Mouse (Mus musculus): ENCODE measurements around the gene Pex13. TPM values are rescaled to one million over a fixed set of nuclear protein-coding genes. Genes with fewer than 3 reads are reported as not detected.

Gene Pex13
- polyA plus RNA-seq, 1 experiment from 2014 or later: 28.8 TPM

DNA sequence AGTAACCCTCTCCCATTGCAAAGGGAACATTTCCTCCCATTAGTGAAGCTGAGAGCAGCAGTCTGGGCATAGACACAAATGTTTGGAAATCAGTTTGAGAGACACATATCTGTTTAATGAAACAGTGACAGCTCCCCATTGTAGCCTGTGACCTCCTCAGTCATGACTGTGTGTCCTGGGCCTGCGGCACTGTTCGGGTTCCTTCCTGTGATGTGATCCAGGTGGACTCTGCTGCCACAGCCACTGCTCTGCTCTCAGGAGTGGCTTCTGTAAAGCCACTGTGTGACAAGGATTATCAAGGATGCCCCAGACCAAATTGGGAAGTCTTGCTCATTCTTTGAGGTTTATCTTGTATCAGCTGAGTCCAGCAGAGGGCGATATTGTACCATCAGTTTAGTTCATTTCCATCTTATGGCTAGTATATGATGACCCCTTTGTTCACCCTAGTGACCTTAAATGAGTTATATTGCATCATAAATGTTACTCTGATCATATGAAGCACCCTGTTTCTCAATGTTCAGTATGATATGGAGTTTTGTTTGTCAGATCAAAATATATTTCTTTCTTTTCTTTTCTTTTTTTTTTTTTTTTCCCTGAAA, 13.4 kb upstream of the Pex13 start:
- peak; percentile 43 for DNase-seq (ENCODE audit: low spot score)
- Histone ChIP-seq H3K36me3 (peaks cover 89% of the 10 kb centered on the region), H3K27ac (no peak overlapping the region), H3K9me3 (no peaks in the 10 kb centered on the region), H3K4me3 (no peak overlapping the region), H3K4me1 (replicated peaks) (no peaks in the 10 kb centered on the region), H3K27me3 (ENCODE audit: insufficient read depth, poor library complexity, severe bottlenecking) (no peaks in the 10 kb centered on the region)
- WGBS: 52% methylated on average over 3 of the region's 3 CpGs

DNA sequence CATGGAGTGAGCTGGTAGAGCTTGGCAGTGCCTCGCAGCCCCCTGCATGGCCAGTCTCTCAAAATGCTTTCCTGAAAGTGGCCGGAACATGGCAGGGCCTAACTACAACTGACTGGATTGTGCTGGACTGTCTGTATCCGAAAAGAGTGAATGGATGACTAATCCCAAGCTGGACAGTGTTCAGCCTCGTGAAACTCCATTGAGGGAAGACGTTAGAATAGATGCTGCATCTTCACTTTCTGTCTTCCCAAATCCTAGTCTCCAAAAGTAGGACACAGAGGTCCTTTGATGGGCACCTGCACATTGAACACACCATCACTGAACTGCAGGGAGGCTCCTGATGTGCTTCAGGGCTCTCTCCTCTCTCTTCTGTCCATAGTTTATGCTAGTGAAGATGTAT, 10.3 kb upstream of the Pex13 start:
- peaks cover 87% of the 10 kb centered on the region for H3K36me3 ChIP-seq
- no peaks in the 10 kb centered on the region for H3K27me3 ChIP-seq (ENCODE audit: insufficient read depth, poor library complexity, severe bottlenecking)
- H3K4me1 ChIP-seq (replicated peaks): no peaks in the 10 kb centered on the region
- no peak overlapping the region for H3K27ac ChIP-seq
- H3K9me3 ChIP-seq: no peaks in the 10 kb centered on the region
- no peak for DNase-seq (ENCODE audit: low spot score)
- no peak overlapping the region for H3K4me3 ChIP-seq
- whole genome bisulfite sequencing: 91% methylated on average over 5 of the region's 5 CpGs

DNA sequence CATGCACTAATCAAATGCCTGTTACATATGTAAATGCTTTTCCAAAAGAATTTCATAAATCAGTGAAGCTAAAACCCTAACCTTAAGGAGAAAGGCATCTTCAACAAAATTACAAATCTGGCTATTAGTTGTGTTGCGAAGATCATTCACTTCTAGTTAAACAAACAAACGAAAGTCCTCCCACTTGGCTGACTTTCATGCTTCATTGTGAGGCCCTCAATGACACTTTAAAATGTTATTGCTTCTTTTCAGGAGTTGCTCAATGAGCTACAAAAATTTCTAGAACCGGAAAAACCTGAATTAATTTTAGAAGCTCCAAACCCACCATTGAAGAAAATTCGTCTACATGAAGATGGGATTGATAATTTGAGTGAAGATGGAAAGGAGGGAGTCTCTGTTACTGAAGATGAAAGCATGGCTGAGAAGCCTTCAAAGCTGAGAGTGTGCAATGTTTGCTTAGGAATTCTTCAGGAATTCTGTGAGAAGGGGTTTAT, 6.5 kb upstream of the Pex13 start:
- Histone ChIP-seq H3K27ac (no peak overlapping the region), H3K27me3 (ENCODE audit: insufficient read depth, poor library complexity, severe bottlenecking) (no peaks in the 10 kb centered on the region), H3K36me3 (peaks cover 61% of the 10 kb centered on the region), H3K9me3 (no peaks in the 10 kb centered on the region), H3K4me1 (replicated peaks) (peaks cover under 1% of the 10 kb centered on the region), H3K4me3 (no peak overlapping the region)
- WGBS: 85% methylated on average over 4 of the region's 4 CpGs
- DNase-seq (ENCODE audit: low spot score): no peak

DNA sequence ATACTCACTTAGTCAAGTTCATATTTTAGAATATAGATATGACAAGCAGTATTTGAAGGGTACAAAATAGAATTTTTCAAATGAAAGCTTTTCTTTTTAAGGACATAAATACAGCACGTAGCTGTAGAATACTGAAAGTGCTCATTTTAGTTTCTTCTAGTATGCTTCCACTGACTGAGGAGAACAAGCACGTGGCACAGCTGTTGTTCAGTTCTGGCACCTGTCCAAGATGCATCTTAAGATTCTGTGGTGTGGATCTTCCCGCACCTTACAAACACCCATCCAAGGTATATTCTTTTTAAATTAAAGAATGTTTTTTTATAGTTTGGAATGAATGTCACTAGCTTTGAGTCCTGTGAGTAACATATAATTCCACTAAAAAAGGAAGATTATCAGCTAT, 1.4 kb upstream of the Pex13 start:
- peak overlapping the region; percentile 79 for H3K4me3 ChIP-seq
- H3K36me3 ChIP-seq: peaks cover 11% of the 10 kb centered on the region; the same call in 1 of the 2 replicates
- WGBS: 77% methylated on average over 3 of the region's 3 CpGs
- H3K4me1 ChIP-seq (replicated peaks): peaks cover 16% of the 10 kb centered on the region
- no peaks in the 10 kb centered on the region for H3K9me3 ChIP-seq
- H3K27me3 ChIP-seq (ENCODE audit: insufficient read depth, poor library complexity, severe bottlenecking): no peaks in the 10 kb centered on the region
- H3K27ac ChIP-seq: no peak overlapping the region
- DNase-seq (ENCODE audit: low spot score): no peak

DNA sequence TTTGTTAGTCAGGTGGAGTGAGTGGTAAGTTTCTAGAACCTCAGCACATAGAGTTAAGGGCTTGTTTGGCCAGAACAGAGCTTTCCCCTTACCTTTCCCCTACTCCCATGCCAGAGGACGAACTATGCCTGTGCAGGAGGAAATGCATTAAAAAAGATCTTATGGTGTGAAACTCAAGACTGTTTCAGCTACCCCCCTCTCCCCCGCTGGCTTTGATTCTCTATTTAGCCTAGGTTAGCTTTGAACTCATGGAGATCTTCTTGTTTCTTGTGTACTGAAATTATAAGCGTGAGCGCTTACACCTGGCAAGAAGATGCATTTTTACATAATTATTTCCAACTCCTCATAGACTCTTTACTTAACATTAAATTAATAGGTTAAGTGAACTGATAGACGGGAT, 767 bp upstream of the Pex13 start:
- H3K4me1 ChIP-seq (replicated peaks): peaks cover 16% of the 10 kb centered on the region
- H3K27me3 ChIP-seq (ENCODE audit: insufficient read depth, poor library complexity, severe bottlenecking): no peaks in the 10 kb centered on the region
- peak overlapping the region; percentile 79 for H3K4me3 ChIP-seq
- H3K9me3 ChIP-seq: no peaks in the 10 kb centered on the region
- DNase-seq (ENCODE audit: low spot score): no peak
- 0 out of 2 replicates have a peak, but pooled peaks cover 6% of the 10 kb centered on the region for H3K36me3 ChIP-seq
- WGBS: 11% methylated on average over 5 of the region's 5 CpGs
- H3K27ac ChIP-seq: peak overlapping the region; percentile 93

DNA sequence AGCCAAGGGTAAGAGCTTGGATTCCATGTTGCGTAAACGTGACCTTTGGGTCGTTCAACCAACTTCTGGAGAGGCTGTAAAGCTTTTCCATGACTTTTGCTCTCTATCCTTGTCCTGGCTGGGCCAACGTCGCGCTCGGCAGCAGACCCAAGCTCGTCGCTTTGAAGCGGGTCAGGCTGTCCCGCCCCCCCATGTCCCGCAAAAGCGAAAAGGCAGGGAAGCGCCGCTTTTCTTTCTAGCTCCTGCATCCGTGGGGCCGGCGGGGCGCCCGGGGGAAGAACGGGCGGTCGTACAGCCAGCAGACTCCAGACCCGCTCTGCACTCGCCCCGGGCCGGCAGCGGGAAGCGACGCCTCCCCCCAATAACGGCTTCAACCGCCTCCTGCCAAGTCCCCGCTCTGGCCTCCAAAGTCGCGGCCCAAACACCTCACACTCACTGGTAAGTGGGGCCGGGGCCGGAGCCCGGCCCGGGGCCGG, 410 bp downstream of the Pex13 start, which contains the start of gene Pus10:
TSS of gene Pus10 (plus strand) at position 364 of the 476 bp plus-strand sequence.
- no peak for DNase-seq (ENCODE audit: low spot score)
- under 1% methylated on average over 40 of the region's 40 CpGs for WGBS

DNA sequence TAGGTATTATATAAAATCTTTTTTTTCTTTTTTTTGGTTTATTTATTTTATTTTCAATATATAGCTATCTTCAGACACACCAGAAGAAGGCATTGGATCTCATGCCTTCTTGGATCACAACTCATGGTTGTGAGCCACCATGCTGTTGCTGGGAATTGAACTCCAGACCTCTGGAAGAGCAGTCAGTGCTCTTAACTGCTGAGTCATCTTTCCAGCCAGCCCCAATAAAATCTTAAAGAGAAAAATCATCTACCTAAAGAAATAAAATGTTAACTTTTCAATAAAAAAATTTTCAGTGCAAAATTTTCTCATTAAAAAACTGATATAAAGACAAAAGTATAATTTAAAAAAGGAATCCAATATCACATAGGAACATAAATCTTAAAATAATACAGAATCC, 1.5 kb downstream of the Pex13 start:
- DNase-seq (ENCODE audit: low spot score): no peak
- no peaks in the 10 kb centered on the region for H3K36me3 ChIP-seq
- H3K4me1 ChIP-seq (replicated peaks): peaks cover 16% of the 10 kb centered on the region
- peak overlapping the region; percentile 79; the same call in 1 of the 2 replicates for H3K4me3 ChIP-seq
- no peak overlapping the region for H3K27ac ChIP-seq
- H3K9me3 ChIP-seq: no peaks in the 10 kb centered on the region
- H3K27me3 ChIP-seq (ENCODE audit: insufficient read depth, poor library complexity, severe bottlenecking): no peaks in the 10 kb centered on the region

More for the DNA sequence above, 410 bp downstream of the Pex13 start, which contains the start of gene Pus10:
- no peaks in the 10 kb centered on the region for H3K27me3 ChIP-seq (ENCODE audit: insufficient read depth, poor library complexity, severe bottlenecking)
- no peaks in the 10 kb centered on the region for H3K36me3 ChIP-seq
- H3K27ac ChIP-seq: peak within 1 kb of the TSS; percentile 93
- H3K9me3 ChIP-seq: no peaks in the 10 kb centered on the region
- H3K4me1 ChIP-seq (replicated peaks): peaks cover 16% of the 10 kb centered on the region
- H3K4me3 ChIP-seq: peak within 1 kb of the TSS; percentile 79

DNA sequence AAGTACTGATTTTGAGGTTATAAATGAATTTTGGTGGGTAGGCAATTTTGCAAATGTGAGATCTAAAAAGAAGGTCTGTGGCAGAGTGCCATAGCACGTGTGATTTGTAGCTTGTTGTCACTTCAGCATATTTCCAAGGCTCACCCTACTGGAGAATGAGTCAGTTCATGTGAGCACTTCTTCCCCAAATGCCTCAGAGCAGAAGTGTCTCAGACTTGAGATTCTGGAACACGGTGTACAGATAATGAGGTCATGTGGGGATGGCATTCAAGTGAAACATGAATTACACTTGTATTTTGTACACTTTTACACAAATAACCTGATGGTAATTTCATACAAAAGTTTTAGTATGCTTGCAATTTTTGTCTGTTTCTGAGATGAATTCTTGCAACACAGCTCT, 8.0 kb downstream of the Pex13 start:
- no peak overlapping the region for H3K27ac ChIP-seq
- no peaks in the 10 kb centered on the region for H3K9me3 ChIP-seq
- H3K27me3 ChIP-seq (ENCODE audit: insufficient read depth, poor library complexity, severe bottlenecking): no peaks in the 10 kb centered on the region
- no peak for DNase-seq (ENCODE audit: low spot score)
- no peaks in the 10 kb centered on the region for H3K4me1 ChIP-seq (replicated peaks)
- no peak overlapping the region for H3K4me3 ChIP-seq
- WGBS: 89% methylated on average over 2 of the region's 2 CpGs
- H3K36me3 ChIP-seq: 0 out of 2 replicates have a peak, but pooled peaks cover 6% of the 10 kb centered on the region

DNA sequence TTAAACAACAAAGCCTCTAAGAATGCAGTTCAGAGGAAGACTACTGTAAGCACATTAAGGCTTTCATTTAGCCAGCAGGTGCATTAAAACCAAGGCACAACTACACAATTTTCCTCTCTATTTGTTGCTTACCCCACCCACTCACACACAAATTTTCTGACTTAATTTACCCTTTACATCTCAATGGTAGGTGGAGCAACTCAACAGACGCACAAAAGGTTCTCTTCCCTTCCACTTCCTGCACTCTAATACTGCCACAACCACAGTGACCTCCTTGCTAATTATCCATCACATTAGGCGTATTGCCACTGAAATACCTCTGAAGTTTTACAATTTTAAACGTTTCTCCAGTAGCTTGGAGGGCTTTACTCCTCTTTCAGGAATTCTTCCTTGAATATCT, 12.1 kb downstream of the Pex13 start:
- H3K36me3 ChIP-seq: peaks cover 39% of the 10 kb centered on the region
- no peaks in the 10 kb centered on the region for H3K9me3 ChIP-seq
- no peak overlapping the region for H3K27ac ChIP-seq
- H3K27me3 ChIP-seq (ENCODE audit: insufficient read depth, poor library complexity, severe bottlenecking): no peaks in the 10 kb centered on the region
- 74% methylated on average over 3 of the region's 3 CpGs for WGBS
- no peak overlapping the region for H3K4me3 ChIP-seq
- no peak for DNase-seq (ENCODE audit: low spot score)
- H3K4me1 ChIP-seq (replicated peaks): no peaks in the 10 kb centered on the region

DNA sequence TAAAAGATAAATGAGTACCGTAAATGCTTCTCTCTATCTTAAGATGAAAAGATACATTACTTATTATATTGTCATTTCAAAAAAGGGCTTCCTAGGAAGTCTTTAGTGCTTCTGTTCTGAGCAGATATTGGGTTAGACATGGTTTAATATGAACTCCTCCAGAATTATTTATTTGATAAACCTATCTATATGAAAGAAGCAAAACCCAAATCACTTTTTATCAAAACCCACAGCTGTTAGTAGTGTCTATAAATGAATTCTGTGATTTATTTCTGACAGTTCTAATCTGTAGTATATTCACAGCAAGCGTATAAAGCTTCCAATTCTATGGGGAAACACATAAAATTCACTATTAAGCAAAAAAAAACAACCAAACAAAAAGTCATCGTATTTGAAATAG, 17.9 kb downstream of the Pex13 start:
- Histone ChIP-seq H3K27ac (no peak overlapping the region), H3K4me1 (replicated peaks) (no peaks in the 10 kb centered on the region), H3K27me3 (ENCODE audit: insufficient read depth, poor library complexity, severe bottlenecking) (no peaks in the 10 kb centered on the region), H3K36me3 (peaks cover 84% of the 10 kb centered on the region), H3K4me3 (no peak overlapping the region), H3K9me3 (no peaks in the 10 kb centered on the region)
- DNase-seq (ENCODE audit: low spot score): no peak
- 97% methylated on average over 3 of the region's 3 CpGs for WGBS

DNA sequence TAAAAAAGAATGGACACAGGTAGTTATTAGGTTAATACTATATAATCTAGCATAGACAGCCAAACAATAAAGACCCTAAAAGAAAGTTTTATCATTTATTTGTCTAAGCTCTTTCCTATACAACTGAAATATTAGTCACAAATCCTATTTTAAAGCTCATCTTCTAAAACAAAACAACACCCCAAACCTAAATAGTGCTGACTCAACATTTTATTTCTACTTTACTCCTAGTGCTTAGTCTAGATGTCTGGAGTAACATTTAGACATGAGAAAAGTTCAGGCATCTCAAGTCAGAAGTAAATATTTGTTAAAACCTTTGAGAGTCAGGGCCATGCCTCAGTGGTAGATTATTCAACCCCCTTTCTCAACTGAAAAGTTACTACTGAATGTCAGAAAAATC, 18.3 kb downstream of the Pex13 start:
- Histone ChIP-seq H3K27ac (no peak overlapping the region), H3K4me3 (no peak overlapping the region), H3K4me1 (replicated peaks) (no peaks in the 10 kb centered on the region), H3K36me3 (peaks cover 84% of the 10 kb centered on the region), H3K27me3 (ENCODE audit: insufficient read depth, poor library complexity, severe bottlenecking) (no peaks in the 10 kb centered on the region), H3K9me3 (no peaks in the 10 kb centered on the region)
- DNase-seq (ENCODE audit: low spot score): no peak

DNA sequence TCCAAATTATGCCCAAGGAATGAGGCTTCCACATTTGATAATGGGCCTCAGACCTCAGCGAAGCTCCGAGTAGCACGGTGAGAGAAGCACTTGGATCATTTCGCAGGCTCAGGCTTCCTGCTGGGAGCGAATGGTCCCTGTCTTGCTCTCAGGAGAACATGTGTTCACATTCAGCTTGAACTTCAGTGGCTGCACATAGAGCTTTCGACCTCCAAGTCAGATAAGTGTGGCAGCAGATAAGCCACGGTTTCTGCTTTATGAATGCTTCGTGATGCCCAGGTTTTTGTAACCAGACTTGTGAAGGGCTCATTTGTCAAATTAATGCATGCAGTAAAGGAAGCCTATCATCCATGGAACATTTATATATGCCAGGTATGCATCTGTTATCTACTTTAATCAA, 31.2 kb downstream of the Pex13 start:
- no peaks in the 10 kb centered on the region for H3K27me3 ChIP-seq (ENCODE audit: insufficient read depth, poor library complexity, severe bottlenecking)
- WGBS: 73% methylated on average over 8 of the region's 8 CpGs
- H3K9me3 ChIP-seq: no peaks in the 10 kb centered on the region
- H3K27ac ChIP-seq: no peak overlapping the region
- no peak overlapping the region for H3K4me3 ChIP-seq
- DNase-seq (ENCODE audit: low spot score): no peak
- peaks cover 13% of the 10 kb centered on the region for H3K4me1 ChIP-seq (replicated peaks)
- peaks cover 20% of the 10 kb centered on the region for H3K36me3 ChIP-seq

DNA sequence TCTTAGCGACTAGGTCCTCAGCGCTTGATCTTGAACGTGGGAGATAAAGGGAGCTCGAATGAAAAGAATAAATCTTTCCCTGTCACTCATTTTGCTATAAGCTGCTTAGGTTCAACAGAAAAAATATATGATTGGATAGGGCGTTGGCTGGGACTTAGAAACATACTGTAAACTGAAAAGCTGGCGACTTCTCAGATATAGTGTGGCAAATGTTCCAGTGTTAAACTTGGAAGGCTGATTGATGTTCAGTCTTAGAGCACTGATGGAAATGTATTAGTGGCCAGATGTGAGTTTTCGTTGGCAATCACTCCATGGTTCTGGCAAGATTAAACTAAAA, 31.9 kb downstream of the Pex13 start:
- peaks cover 13% of the 10 kb centered on the region for H3K4me1 ChIP-seq (replicated peaks)
- DNase-seq (ENCODE audit: low spot score): no peak
- H3K36me3 ChIP-seq: peaks cover 13% of the 10 kb centered on the region
- 18% methylated on average over 7 of the region's 7 CpGs for WGBS
- H3K27me3 ChIP-seq (ENCODE audit: insufficient read depth, poor library complexity, severe bottlenecking): no peaks in the 10 kb centered on the region
- no peaks in the 10 kb centered on the region for H3K9me3 ChIP-seq
- H3K4me3 ChIP-seq: peak overlapping the region; percentile 85
- H3K27ac ChIP-seq: peak overlapping the region; percentile 97

Measured in hindbrain, embryonic 10.5 days (tissue).